Mouse (Mus musculus) megakaryocyte, embryonic 14.5 days (primary cell): ENCODE results near the gene Glud1.

Experiments
- FLI1 ChIP-seq: IDR thresholded peaks from 2 replicates; pipeline ENCODE4 v1.6.1; 2012; ENCODE audit warnings: low read length, inconsistent platforms, mixed read lengths
- GATA1 ChIP-seq: IDR thresholded peaks from 3 replicates; pipeline ENCODE4 v1.6.1; 2012; ENCODE audit warnings: mixed read lengths, low read length, inconsistent platforms, borderline replicate concordance

DNA sequence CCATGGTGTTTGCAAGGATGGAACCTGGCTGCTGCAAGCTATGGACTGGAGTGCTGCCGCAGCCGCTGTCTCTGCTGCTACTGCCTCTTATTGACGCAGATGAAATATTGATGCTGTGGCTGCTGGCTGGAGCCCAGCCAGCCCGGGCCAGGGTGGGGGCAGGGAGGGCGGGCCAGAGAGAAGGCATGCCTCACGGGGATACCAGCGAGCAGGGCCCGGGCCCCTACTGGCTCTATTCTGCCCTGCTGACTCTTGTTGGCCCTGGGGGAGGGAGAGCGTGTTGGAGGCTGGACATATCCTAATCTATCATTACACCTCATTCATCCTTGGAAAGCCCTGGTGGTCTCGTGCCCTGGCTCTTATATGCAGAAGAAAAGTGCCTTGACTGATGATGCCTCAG lies 64.0 kb downstream of the Glud1 start, which contains the start of gene Sncg:
- TF ChIP-seq GATA1 (no peak), FLI1 (no peak)
